Mouse (Mus musculus) heart, embryonic 11.5 days (tissue): ENCODE measurements around the gene Mxra8. TPM values are rescaled to one million over a fixed set of nuclear protein-coding genes. Genes with fewer than 3 reads are reported as not detected.

Source experiments
- ATAC-seq: fragments of 200-750 bp; cut with Nextera tagmentation; replicated peaks from 2 replicates; pipeline ENCODE4 v1.8.0; 2017; ENCODE audit warnings: moderate library complexity; ENCODE audit not compliant: insufficient number of reproducible peaks, low FRiP score, low TSS enrichment
- H3K27ac ChIP-seq: fragments of 300-500 bp; sonication (generic); 2 replicates; pipeline ENCODE4 v1.5.1; 2014; ENCODE audit warnings: mild to moderate bottlenecking, low read depth, low read length
- H3K27me3 ChIP-seq: fragments of 300-500 bp; sonication (generic); 2 replicates; pipeline ENCODE4 v1.6.1; 2014; ENCODE audit warnings: mild to moderate bottlenecking, low read length, mixed read lengths; ENCODE audit not compliant: control insufficient read depth, insufficient read depth
- H3K36me3 ChIP-seq: fragments of 300-500 bp; sonication (generic); 2 replicates; pipeline ENCODE4 v1.6.1; 2014; ENCODE audit warnings: mild to moderate bottlenecking, low read length, moderate library complexity, mixed read lengths; ENCODE audit not compliant: control insufficient read depth, insufficient read depth
- H3K4me1 ChIP-seq: fragments of 300-500 bp; sonication (generic); 2 replicates; pipeline ENCODE4 v1.6.1; 2014; ENCODE audit warnings: low read length; ENCODE audit not compliant: control insufficient read depth, insufficient read depth
- H3K4me2 ChIP-seq: fragments of 300-500 bp; sonication (generic); 2 replicates; pipeline ENCODE4 v1.6.1; 2014; ENCODE audit warnings: mild to moderate bottlenecking, moderate library complexity
- H3K4me3 ChIP-seq: fragments of 300-500 bp; sonication (generic); 2 replicates; pipeline ENCODE4 v1.5.1; 2014; ENCODE audit warnings: low read depth, low read length
- H3K9ac ChIP-seq: fragments of 300-500 bp; sonication (generic); 2 replicates; pipeline ENCODE4 v1.6.1; 2014; ENCODE audit warnings: mild to moderate bottlenecking, low read depth, low read length, moderate library complexity
- H3K9me3 ChIP-seq: fragments of 300-500 bp; sonication (generic); replicated peaks from 2 replicates; pipeline ENCODE4 v1.6.1; 2016; ENCODE audit warnings: low read length; ENCODE audit not compliant: control insufficient read depth
- WGBS: fragments of 180-500 bp; shearing (Covaris S2); extraction: QIAGEN DNeasy Blood & Tissue Kit; methylation state at CpG from one replicate; pipeline ENCODE4 v1.1.7; 2014; ENCODE audit not compliant: insufficient replicate concordance; 5-methylcytosine and 5-hydroxymethylcytosine counted together
- polyA plus RNA-seq: library from polyadenylated mRNA; unstranded; fragments of >200 nt; fragmentation: Nextera tagmentation; extraction: Ambion mirVana; gene quantifications from 2 replicates; pipeline ENCODE4 v1.2.1, GENCODE M21; 2014

Gene Mxra8
- polyA plus RNA-seq, 1 experiment from 2014 or later, result 34.5 TPM

DNA sequence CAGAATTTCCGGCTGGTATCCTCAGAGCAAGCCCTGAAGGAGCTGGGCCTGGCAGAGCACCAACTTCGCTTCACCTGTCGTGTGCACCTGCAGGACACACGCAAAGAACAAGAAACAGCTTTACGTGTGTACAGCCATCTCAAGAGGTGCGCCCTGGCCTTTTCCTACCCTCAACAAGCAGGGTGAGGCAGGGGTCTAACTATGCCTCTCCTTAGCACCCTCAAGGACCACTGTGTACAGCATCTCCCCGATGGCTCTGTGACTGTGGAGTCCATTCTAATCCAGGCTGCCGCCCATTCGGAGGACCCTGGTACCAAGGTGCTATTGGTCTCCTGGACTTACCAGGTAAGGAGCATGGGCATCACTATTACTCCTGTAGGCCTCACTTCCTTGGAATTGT lies 48.7 kb downstream of the Mxra8 start:
- ATAC-seq, result no peak
- Histone ChIP-seq H3K36me3 (peaks cover 29% of the 10 kb centered on the region), H3K9me3 (no peaks in the 10 kb centered on the region), H3K4me1 (peaks cover 13% of the 10 kb centered on the region), H3K27me3 (no peaks in the 10 kb centered on the region), H3K27ac (no peak overlapping the region), H3K4me2 (no peak overlapping the region), H3K9ac (no peak overlapping the region), H3K4me3 (no peak overlapping the region)
- WGBS, result 96% methylated on average over 9 of the region's 9 CpGs

DNA sequence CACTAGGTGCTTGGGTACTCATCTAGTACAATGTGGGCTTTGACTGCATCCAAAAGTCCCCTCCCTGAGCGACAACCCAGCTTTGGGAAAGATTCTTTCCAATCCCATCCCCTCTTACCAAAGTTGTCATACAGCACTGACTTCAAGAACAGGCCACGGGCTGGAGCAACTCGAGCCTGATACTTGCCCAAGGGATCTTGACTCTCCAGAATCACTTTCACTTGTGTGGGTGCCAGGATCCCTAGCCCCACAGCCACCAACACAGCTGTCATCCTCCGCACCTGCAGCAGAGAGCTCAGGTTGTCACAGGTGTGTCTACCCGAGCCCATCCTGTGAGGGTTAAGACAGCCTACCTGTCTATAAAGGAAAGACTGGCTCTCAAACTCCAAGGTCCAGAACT lies 49.8 kb downstream of the Mxra8 start:
- Histone ChIP-seq H3K9me3 (no peaks in the 10 kb centered on the region), H3K4me1 (peaks cover 19% of the 10 kb centered on the region), H3K27ac (no peak overlapping the region), H3K9ac (no peak overlapping the region), H3K27me3 (no peaks in the 10 kb centered on the region), H3K4me3 (no peak overlapping the region), H3K4me2 (no peak overlapping the region), H3K36me3 (peaks cover 29% of the 10 kb centered on the region)
- no peak for ATAC-seq
- WGBS, result 77% methylated on average over 5 of the region's 5 CpGs

DNA sequence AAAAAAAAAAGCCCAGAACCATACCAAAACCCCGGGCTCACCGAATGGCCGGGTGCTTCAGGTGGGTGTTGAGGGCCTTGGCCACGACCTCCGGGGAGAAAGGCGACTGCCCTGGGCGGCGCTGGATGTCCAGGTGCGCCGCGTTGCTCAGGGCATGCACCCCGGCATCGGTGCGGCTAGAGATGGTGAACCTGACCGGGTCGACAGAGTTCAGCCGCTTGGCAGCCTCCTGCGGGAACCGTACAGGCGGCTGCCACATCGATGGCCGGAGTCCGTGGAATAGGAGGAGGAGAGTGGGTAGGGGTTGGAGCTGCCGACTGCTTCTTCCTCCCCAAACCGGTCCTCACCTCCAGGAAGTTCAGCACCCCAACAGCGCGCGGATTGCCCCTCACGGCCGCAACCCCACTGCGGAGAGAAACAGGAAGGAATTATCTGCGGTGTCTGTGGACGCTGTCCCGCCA lies 51.6 kb downstream of the Mxra8 start:
- Histone ChIP-seq H3K4me1 (peaks cover 27% of the 10 kb centered on the region), H3K9me3 (no peaks in the 10 kb centered on the region), H3K4me2 (peak overlapping the region; percentile 98), H3K9ac (peak overlapping the region; percentile 93), H3K27me3 (no peaks in the 10 kb centered on the region), H3K36me3 (peaks cover 20% of the 10 kb centered on the region), H3K4me3 (peak overlapping the region; percentile 85), H3K27ac (no peak overlapping the region)
- no peak for ATAC-seq
- under 1% methylated on average over 34 of the region's 34 CpGs for WGBS

DNA sequence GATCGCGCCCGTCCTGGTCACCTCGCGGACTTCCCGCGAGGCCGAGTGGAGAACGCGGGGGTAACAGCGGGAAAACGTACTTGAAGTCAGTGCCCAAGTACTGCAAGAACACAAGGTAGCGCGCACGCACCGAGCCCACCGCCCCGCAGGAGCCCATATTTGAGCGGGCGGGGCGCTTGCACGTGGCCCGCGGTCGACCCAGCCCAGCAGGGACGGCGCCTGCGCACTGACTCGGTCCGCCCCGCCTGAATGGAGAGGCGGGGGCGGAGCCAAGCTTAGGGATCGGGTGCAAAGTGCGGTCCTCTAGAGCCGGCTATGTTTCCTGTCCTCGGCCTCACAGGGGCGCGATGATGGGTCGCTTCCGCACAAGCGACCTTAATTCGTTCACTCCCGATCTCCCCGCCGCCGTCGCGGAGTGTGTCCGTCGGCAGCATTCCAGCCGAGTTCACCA lies 52.1 kb downstream of the Mxra8 start, which contains the start of the genes Pusl1 and Acap3:
Gene Pusl1, minus strand, starts transcription at position 231 of the 451 bp plus-strand sequence.
Gene Acap3, plus strand, starts transcription at position 272 of the 451 bp plus-strand sequence.
- ATAC-seq, result peak; percentile 84
- H3K4me1 ChIP-seq, result peaks cover 27% of the 10 kb centered on the region
- H3K9ac ChIP-seq, result peak within 1 kb of the TSS; percentile 93
- no peaks in the 10 kb centered on the region for H3K27me3 ChIP-seq
- WGBS, result under 1% methylated on average over 52 of the region's 52 CpGs
- peak within 1 kb of the TSS; percentile 96 for H3K27ac ChIP-seq
- no peaks in the 10 kb centered on the region for H3K9me3 ChIP-seq
- peak within 1 kb of the TSS; percentile 98 for H3K4me2 ChIP-seq
- H3K4me3 ChIP-seq, result peak within 1 kb of the TSS; percentile 85
- H3K36me3 ChIP-seq, result peaks cover 17% of the 10 kb centered on the region

DNA sequence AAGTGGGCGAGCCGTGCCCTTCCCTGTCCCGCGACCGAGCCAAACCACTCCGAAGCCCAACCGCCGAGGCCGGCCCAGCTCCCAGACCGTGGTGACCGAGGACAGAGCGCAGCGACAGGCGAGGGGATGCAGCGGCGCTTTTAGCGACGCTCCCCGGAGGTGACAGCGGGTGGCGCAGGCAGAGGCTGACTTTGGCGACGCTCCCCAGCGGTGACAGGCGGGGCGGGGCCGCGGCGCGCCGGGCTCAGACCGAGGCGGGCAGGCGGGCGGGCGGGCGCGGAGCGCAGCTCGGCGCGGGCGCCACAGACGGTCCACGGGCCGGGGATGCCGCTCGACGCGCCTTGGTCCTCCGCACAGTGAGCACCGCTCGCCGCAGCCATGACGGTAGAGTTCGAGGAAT lies 52.5 kb downstream of the Mxra8 start:
- Histone ChIP-seq H3K27ac (peak overlapping the region; percentile 96), H3K9ac (peak overlapping the region; percentile 93), H3K27me3 (no peaks in the 10 kb centered on the region), H3K4me3 (peak overlapping the region; percentile 85), H3K36me3 (peaks cover 12% of the 10 kb centered on the region), H3K4me2 (peak overlapping the region; percentile 98), H3K9me3 (no peaks in the 10 kb centered on the region), H3K4me1 (peaks cover 27% of the 10 kb centered on the region)
- under 1% methylated on average over 51 of the region's 56 CpGs for whole genome bisulfite sequencing
- peak; percentile 94 for ATAC-seq

DNA sequence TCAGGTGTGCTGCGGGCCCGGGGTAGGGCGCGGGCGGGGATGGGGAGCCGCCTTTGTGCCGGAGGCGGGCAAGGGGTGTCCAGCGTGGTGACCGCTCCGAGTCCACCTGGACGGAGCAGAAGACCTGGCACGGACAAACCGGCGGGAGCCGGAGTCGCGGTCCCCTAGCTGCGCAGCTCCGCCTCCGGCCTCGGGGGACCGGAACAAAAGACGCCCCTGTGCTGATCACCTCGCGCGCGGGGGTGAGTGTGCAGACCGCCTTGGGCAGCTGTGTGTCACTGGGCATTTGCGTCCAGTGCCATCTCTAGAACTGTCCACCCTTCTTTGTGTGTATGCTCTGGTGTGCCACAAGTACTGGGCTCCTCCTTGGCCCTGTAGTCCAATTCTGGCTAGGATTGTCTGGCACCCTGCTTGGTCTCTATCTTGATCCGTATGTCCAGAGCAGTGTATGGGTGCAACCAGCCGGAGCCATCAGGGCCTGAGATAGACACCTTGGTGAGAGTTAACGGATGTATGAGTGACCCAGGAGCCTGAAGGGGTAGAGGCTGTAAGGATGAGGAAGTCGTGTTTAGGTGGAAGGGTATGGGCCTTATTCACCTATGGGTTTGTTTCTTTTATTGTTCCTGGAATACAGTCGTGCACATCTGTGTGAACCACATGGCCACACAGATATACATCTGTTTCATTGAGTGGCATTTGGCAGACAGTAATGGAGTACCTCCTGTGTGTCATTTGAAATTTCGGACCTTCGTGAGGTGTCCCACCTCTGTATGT lies 53.1 kb downstream of the Mxra8 start:
- Histone ChIP-seq H3K9me3 (no peaks in the 10 kb centered on the region), H3K36me3 (peaks cover 7% of the 10 kb centered on the region), H3K9ac (peak overlapping the region; percentile 93), H3K4me1 (peaks cover 27% of the 10 kb centered on the region), H3K27ac (peak overlapping the region; percentile 96), H3K4me2 (peak overlapping the region; percentile 98), H3K4me3 (peak overlapping the region; percentile 85), H3K27me3 (no peaks in the 10 kb centered on the region)
- 6% methylated on average over 37 of the region's 37 CpGs for WGBS
- peak; percentile 53 for ATAC-seq

DNA sequence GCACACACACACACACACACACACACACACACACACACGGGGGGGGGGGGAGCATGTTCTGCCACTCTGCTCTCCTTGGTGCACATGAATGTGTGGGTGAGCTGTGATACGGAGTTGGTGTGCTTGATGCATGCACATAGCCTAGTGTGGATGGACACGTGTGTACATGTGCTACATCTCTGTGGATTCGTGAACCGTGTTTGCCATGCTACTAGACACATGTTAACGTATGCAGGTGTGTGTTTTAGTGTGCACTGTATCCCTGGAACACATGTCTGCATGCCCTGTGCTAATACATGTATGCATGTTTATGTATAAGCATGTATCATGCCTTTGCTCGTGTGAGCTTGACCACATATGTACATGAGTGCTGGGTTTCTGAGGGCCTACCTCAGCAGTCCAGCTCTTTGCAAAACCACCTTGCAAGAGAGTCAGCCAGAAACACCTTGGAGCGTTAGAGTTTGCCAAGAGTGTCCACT lies 53.8 kb downstream of the Mxra8 start:
- Histone ChIP-seq H3K9me3 (no peaks in the 10 kb centered on the region), H3K27ac (no peak overlapping the region), H3K36me3 (peaks cover 1% of the 10 kb centered on the region), H3K4me2 (peak overlapping the region; percentile 98), H3K9ac (peak overlapping the region; percentile 93; the same call in 1 of the 2 replicates), H3K4me1 (peaks cover 27% of the 10 kb centered on the region), H3K27me3 (no peaks in the 10 kb centered on the region), H3K4me3 (peak overlapping the region; percentile 85)
- WGBS, result 71% methylated on average over 8 of the region's 8 CpGs
- ATAC-seq, result no peak
